Mouse (Mus musculus): ENCODE measurements at regions not wholly inside any gene's neighbourhood (a gene's known extent, or its start where the extent isn't known, plus 50 kb on each side); places are given as distances from the start of the nearest gene placed in this dataset.

- no peak for DNase-seq
These were observed 90.6 kb upstream of the Sesn3 start for GRCm38 (mm10) chr9:14184261-14184660.

DNA sequence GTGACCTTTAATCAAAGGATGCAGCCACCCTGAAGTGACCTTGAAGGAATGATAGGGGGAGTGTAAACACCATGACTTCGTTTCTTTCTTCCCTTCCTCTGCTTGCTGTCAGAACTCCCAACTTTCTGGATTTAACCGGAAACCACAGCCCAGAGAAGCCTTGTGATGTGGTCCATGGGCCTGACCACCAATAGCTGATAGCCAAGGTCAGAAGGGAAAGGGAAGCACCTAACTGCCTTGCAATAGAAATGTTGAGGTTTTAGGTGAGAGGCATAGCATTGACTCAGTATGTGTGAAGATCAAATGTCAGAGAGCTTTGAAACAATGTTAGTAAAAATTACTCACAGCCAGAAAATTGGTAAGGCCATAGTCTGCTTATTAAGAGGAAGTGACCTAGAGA lies 89.2 kb upstream of the Sesn3 start:
- DNase-seq = no peak

DNA sequence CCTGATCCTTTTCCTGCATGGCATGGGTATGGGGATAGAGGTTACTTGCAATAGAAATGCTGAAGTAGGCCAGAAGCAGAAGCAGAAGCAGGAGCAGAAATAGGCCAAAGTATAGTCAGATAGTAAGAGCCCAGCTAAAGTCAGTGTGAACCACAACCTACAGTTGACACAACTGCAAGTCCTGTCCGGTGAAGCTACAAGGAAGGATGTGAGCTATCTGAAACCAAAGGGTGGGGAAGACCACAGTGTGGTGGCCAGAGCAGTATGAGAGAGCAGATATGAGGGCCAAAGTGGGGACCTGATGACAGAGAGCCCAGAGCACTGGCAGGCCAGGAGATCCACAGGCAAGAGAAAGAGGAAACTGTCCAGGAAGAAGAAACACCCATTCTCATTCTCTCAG lies 87.1 kb upstream of the Sesn3 start:
- no peak for DNase-seq

DNA sequence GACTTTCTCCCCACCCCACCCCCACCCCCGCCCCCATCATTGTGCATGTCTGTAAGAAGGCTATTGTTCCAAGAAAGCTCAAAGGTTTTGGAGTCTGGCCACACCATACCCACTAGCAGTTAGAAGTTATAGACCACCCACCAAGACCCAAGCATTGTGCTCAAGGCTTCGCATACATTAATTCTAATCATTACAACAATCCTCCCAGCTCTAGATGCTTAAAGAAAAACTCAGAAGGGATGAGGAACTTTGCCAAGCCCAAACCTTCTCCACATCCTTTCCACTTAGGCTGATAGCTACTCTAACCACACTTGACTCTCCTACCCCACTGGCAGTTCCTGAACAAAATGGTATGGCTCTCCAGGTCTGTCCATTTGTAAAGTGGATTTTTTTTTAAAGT lies 86.4 kb upstream of the Sesn3 start:
- no peak for DNase-seq

DNA sequence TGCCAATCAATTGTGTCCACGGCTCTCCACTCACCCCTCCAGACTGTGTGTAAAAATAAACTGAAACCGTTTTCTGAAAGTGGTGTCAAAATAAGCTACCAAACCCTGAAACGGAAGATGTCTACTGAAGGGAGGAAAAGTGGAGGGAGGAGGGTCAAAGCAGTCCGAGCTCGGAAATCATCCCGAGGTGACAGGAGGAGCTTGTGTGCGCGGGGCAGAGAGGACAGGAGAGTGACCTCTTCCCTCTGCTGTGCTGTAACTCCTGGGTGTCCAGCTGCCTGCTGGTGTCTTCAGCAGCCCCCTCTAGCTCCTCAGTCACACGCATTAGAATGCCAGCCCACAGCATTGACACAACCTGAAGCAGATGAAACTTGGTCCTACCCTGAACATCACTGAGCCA lies 84.2 kb upstream of the Sesn3 start:
- DNase-seq = no peak

DNA sequence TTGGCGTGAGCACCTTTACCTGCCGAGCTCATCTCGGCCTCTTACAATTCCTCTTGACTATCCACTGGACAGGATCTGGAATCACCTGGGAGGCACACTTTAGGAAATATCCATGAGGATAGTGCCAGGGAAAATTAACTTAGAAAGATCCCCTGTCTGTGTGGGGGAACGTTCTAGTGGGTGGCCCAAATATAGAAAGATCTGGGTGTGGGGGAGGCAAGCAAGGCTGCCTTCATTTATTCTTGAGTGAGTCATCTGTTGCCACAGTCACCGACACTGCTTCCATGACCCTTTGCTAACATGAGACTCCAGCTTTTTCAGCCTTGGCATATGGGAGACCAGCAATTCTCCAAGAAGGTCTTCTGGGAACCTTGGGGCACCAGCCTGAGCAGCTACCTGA lies 80.1 kb upstream of the Sesn3 start:
- no peak for DNase-seq

DNA sequence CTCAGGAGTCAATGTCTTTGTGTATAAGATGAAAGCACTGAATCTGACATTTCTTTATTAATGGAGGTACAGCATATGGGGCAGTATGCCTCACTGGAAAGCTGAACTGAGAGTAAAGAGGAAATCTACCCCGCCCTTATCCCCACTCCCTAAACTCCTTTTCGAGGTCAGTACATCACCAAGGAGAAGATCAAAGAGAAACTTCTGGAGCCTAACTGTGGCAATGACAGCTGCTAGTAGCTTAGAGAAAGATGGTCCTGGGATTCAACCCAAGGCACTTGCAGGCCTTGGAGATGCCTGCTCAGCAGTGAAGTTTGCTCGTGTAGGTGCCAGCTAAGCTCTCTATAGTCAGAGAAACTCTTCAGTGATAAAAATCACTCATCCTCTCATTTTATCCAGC lies 75.8 kb upstream of the Sesn3 start:
- no peak for DNase-seq

GRCm38 (mm10) chr9:14199983-14200700 lies 74.7 kb upstream of the Sesn3 start:
- DNase-seq = no peak

DNA sequence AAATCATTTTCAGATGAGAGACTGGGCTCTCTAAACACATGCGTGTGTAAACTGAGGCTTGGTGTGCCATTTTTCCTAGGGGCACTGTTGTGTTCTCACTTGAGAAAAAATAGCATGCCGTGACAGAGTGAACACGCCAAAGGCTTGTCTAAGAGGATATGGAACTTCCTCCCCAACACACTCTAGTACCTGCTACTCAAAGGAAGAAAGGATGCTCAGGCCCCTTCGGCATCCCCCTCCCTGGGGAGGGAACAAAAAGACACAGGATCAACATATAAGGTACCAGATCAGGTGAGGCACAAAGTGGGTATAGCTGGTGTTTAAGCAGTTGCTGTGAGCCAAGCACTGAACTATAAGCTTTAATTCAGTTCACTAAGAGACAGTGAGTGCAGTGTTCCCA lies 74.0 kb upstream of the Sesn3 start:
- DNase-seq = no peak

DNA sequence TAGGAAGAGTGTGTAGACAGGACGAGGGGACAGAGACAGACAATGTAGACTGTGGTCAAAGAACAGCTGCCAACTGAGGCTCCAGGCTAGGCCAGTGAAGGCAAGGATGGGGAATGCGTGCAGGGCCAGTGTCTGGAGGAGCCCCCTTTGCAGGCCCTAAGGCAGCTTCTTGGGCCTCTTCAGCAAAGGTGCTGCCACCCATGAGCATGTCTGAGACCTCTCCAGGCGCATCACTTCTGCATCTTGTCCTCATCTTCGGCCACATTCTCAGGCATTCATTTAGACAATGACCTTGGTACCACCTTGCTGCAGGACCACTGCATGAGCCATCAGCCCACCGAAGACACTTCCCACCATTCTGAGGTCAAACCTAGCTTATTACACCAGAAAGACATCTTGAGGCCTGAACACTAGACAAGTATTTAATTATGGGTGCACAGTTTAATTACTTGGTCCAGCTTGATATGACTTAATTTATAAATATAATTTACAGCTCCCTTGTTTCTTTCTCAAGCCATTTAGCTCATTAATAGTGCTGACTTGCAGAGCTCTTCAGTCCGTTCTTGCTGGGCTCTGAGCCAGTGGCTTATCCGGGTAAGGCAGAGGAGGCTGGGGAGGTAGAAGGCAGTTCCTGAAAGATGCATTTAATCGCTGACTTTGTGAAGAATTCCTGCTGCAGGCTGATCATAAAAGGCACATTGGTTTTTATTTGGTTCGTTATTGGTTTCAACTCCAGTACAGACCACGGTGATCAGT lies 72.1 kb upstream of the Sesn3 start:
- DNase-seq = no peak

GRCm38 (mm10) chr9:14203307-14203695 lies 71.6 kb upstream of the Sesn3 start:
- DNase-seq = no peak

DNA sequence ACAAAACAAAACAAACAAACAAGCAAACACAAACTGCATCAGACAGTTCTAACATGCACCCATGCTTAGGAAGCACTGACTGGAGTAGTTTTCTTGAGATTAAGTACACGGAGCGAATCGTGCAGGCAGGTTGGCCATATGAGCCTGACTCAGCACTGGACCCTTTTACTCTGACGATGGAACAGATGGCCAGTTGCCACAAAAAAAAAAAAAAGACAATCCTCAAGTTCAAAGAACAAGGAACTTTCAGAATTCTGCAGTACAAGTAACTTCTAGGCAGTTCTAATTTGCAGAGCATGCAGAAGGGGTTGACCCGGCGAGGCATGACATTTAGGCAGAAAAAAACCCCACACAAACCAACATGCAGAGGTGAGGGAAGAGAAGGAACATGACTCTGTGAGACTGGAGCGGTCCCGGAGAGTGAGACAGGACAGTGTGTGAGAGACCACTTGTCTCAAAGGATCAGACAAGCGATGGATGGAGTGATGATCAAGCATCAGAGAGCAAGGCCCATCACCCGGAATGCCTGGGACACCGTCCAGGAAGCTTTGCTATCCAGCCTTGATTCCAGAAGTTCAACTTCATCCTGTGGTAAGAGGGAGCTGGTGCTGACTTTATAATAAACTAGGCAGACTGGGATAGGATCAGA lies 71.0 kb upstream of the Sesn3 start:
- no peak for DNase-seq

DNA sequence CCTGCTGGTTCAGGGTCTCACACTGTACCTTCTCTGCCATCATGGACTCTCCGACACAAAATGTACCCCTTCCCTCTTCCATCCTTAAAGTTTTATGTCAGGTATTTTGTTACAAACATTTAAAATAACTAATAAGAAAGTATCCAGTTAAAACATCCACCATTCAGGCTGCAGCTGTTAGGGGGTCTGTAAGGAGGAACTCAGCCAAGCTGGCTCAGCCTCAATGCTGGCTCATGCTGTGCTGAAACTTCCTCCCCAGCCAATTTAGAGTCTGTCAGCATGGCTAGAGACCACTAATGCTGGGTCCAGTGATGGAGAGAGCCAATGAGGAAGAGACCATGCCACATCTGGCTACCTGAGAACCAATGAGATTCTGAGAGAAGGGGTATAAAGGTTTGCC lies 70.0 kb upstream of the Sesn3 start:
- no peak for DNase-seq

DNA sequence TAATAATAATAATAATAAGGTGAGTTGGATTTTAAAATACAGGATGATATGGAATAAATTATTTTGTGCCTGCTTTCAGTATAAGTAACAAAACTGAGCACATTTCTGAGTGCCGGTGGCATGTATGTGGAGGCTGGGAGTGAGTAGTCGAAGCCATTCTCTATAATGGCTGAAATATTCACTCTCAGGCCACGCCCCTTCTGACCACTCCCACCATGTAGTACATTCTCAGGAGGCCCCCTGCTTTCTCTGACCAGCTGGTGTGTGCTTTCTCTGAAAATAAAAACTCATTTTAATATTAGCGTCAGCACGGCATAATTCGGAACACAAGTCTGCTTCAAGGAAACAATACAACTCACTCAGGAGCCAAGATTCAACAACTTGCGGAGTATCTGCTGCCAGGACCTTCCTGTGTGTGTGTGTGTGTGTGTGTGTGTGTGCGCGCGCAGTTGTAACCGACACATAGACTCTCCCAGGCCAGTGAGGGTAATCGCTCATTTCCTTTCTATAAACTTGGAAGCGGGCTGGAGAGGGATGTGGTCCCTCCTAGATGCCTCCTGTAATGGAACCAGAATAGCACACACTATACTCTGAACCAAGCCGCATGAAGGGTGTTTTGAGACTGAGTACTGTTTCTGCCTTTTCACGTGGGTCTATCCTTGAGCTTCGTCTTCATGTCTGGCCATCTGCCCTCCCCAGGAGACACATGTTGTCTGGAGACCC lies 67.9 kb upstream of the Sesn3 start:
- no peak for DNase-seq

GRCm38 (mm10) chr9:14207561-14207936 lies 67.3 kb upstream of the Sesn3 start:
- no peak for DNase-seq

DNA sequence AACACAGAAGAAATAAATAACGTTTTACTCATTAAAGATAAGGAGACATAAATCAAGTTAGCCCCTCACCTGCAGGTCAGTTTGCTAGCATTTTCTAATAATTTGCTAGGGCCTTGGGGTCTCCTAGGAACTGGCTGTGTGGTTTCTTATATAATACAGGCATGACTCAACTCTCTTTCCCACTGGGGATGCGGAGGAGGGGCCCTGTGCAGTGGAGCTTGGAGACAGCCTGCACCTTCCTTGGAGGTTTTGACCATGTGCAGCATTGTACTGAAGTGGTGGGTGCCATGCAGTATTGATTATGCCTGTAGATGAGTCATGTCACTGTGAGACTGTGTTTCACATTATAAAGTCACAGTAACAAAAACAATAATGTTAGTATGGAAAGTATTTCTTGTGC lies 61.6 kb upstream of the Sesn3 start:
- no peak for DNase-seq

GRCm38 (mm10) chr9:14215171-14215782 lies 59.6 kb upstream of the Sesn3 start:
- DNase-seq = no peak

GRCm38 (mm10) chr9:14215961-14216360 lies 58.9 kb upstream of the Sesn3 start:
- no peak for DNase-seq

- DNase-seq = no peak
These were observed 51.9 kb upstream of the Sesn3 start for GRCm38 (mm10) chr9:14222936-14223335.
